Mouse (Mus musculus) gastrocnemius, adult 18-20 months (tissue): ENCODE results near the gene Mrps34. TPM values are rescaled to one million over a fixed set of nuclear protein-coding genes. Genes with fewer than 3 reads are reported as not detected.

Experiments
- total RNA-seq, 2 experiments: library from RNA; stranded (reverse); gene quantifications; 2 replicates each; pipeline ENCODE4 v1.2.3; 2021

Mrps34 gene
- total RNA-seq, 2 experiments from 2014 or later = 79.4 to 86.3 TPM

Other genes starting within 250 kb of the Mrps34 start
- gene Slc9a3r2, start 244.8 kb upstream of the Mrps34 start, total RNA-seq = 10 to 100 TPM; 31.8 to 55.0 TPM
- gene Npw, start 236.7 kb upstream of the Mrps34 start, total RNA-seq = not detected
- gene Zfp598, start 225.4 kb upstream of the Mrps34 start, total RNA-seq = 10 to 100 TPM; 23.1 to 25.4 TPM
- gene Syngr3, start 205.2 kb upstream of the Mrps34 start, total RNA-seq = under 1 TPM in 1 of 2 experiments, not detected in 1; 0.14 TPM
- 10 to 100 TPM; 41.1 to 48.3 TPM for gene Gfer, start 199.0 kb upstream of the Mrps34 start, total RNA-seq
- gene Noxo1, start 198.9 kb upstream of the Mrps34 start, total RNA-seq = under 1 TPM; 0.32 to 0.95 TPM
- gene Tbl3, start 187.5 kb upstream of the Mrps34 start, total RNA-seq = 10 to 100 TPM; 15.4 to 16.0 TPM
- not detected for gene Rnf151, start 177.1 kb upstream of the Mrps34 start, total RNA-seq
- 100 to 1,000 TPM; 548 to 574 TPM for gene Rps2, start 177.0 kb upstream of the Mrps34 start, total RNA-seq
- 100 to 1,000 TPM; 428 to 481 TPM for gene Ndufb10, start 170.6 kb upstream of the Mrps34 start, total RNA-seq
- 100 to 1,000 TPM; 764 to 767 TPM for gene Rpl3l, start 167.3 kb upstream of the Mrps34 start, total RNA-seq
- gene Msrb1, start 158.5 kb upstream of the Mrps34 start, total RNA-seq = 100 to 1,000 TPM; 139 to 179 TPM
- gene Hs3st6, start 142.1 kb upstream of the Mrps34 start, total RNA-seq = not detected
- gene Meiob, start 90.8 kb upstream of the Mrps34 start, total RNA-seq = not detected
- 10 to 100 TPM; 67.9 to 72.7 TPM for gene Hagh, start 55.0 kb upstream of the Mrps34 start, total RNA-seq
- 10 to 100 TPM; 45.2 to 48.3 TPM for gene Fahd1, start 44.8 kb upstream of the Mrps34 start, total RNA-seq
- 1 to 10 TPM; 2.2 to 2.6 TPM for gene Igfals, start 29.1 kb upstream of the Mrps34 start, total RNA-seq
- gene Nubp2, start 8.8 kb upstream of the Mrps34 start, total RNA-seq = 10 to 100 TPM; 11.0 to 11.1 TPM
- 10 to 100 TPM; 29.7 to 37.9 TPM for gene Spsb3, start 8.5 kb upstream of the Mrps34 start, total RNA-seq
- gene Eme2, start within 50 bp of the Mrps34 start, total RNA-seq = 1 to 10 TPM; 6.5 to 8.4 TPM
- gene Nme3, start 1.4 kb downstream of the Mrps34 start, total RNA-seq = 10 to 100 TPM; 11.8 to 12.3 TPM
- gene Mapk8ip3, start 41.9 kb downstream of the Mrps34 start, total RNA-seq = 10 to 100 TPM; 13.2 to 14.5 TPM
- gene Jpt2, start 65.6 kb downstream of the Mrps34 start, total RNA-seq = 1 to 10 TPM; 3.9 to 5.9 TPM
- gene Cramp1l, start 120.7 kb downstream of the Mrps34 start, total RNA-seq = 1 to 10 TPM; 6.8 to 7.6 TPM
- 1 to 10 TPM; 1.9 to 2.1 TPM for gene Ift140, start 121.0 kb downstream of the Mrps34 start, total RNA-seq
- gene Tmem204, start 188.5 kb downstream of the Mrps34 start, total RNA-seq = 10 to 100 TPM; 10.8 to 18.8 TPM
- gene Telo2, start 220.9 kb downstream of the Mrps34 start, total RNA-seq = 1 to 10 TPM; 4.0 to 6.0 TPM
- gene Ptx4, start 225.6 kb downstream of the Mrps34 start, total RNA-seq = 1 to 10 TPM; 1.1 to 1.5 TPM
- 10 to 100 TPM; 15.0 to 16.0 TPM for gene Clcn7, start 238.3 kb downstream of the Mrps34 start, total RNA-seq